Mouse (Mus musculus): Measurements from ENCODE around the gene Id2. TPM values are rescaled to one million over a fixed set of nuclear protein-coding genes. Genes with fewer than 3 reads are reported as not detected.
A peak's percentile ranks its signal among the peaks of the same experiment; 100 is the strongest.

The Id2 gene
- 68.1 TPM for polyA plus RNA-seq (2012; fragmentation: generic; extraction: Trizol)
- long read RNA-seq, experiment 1, transcript Id2-201 (3 exons, 1,270 nt) = major isoform, 62 of 68 reads
- long read RNA-seq, experiment 1, partial matches to known transcripts = 5 of 68 reads
- long read RNA-seq, experiment 1, other reads (novel, unspliced or antisense) = 0 of 68 reads
- long read RNA-seq, experiment 2, transcript Id2-201 (3 exons, 1,270 nt) = major isoform, 154 of 157 reads
- long read RNA-seq, experiment 2, partial matches to known transcripts = 0 of 157 reads
- long read RNA-seq, experiment 2, other reads (novel, unspliced or antisense) = 1 of 157 reads

- Histone ChIP-seq H3K4me3 (ENCODE audit: insufficient read depth, poor library complexity, severe bottlenecking) (peak within 1 kb of the TSS; percentile 80), H3K27me3 (ENCODE audit: control insufficient read depth, insufficient read depth, insufficient read length) (no peaks in the 10 kb centered on the region), H3K36me3 (ENCODE audit: control insufficient read depth, insufficient read depth) (peaks cover 18% of the 10 kb centered on the region), H3K79me2 (ENCODE audit: control insufficient read depth, insufficient read depth) (peaks cover 31% of the 10 kb centered on the region), H3ac (ENCODE audit: control insufficient read depth, insufficient read length, low read depth) (peak within 1 kb of the TSS; percentile 31), H3K79me3 (ENCODE audit: low read depth) (peaks cover 23% of the 10 kb centered on the region)
- TF ChIP-seq CTCF (IDR thresholded peaks at IDR 0.05; ENCODE audit: control insufficient read depth, insufficient read depth, insufficient read length) (no peak), CEBPB (IDR thresholded peaks at IDR 0.05; ENCODE audit: low read depth) (no peak), MAX (IDR thresholded peaks at IDR 0.05) (no peak), MYOD1 (IDR thresholded peaks at IDR 0.05; ENCODE audit: control insufficient read depth, insufficient read length, low read depth) (no peak)
Observed at GRCm38 (mm10) chr12:25097052-25097209, at the start of gene Id2. TSS of gene Id2 (minus strand) at chr12:25097140.

DNA sequence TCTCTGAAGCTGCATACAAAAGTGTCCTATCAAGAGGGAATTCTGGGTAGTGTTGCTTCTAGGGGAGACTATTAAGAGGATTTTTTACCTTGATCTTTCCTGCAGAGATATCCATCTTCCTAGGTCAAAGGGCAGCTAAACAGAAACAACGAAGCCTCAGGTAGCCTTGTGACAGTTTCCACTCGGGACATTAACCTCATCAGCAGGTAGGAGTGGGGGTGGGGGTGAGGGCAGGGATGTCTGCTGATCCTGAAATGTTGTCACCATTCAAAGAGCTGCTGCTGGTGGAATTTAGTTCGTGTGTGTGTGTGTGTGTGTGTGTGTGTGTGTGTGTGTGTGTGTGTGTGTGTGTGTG is 48.4 kb upstream of the Id2 start:
- TF ChIP-seq MAX (IDR thresholded peaks at IDR 0.05) (no peak), CTCF (IDR thresholded peaks at IDR 0.05; ENCODE audit: control insufficient read depth, insufficient read depth, insufficient read length) (no peak), FOSL1 (IDR thresholded peaks at IDR 0.05; ENCODE audit: insufficient read depth, low read length, poor library complexity, severe bottlenecking) (no peak), USF1 (IDR thresholded peaks at IDR 0.05; ENCODE audit: low read depth) (no peak), MYOG (IDR thresholded peaks at IDR 0.05; ENCODE audit: control insufficient read depth, extremely low read depth, insufficient read length) (no peak), CEBPB (IDR thresholded peaks at IDR 0.05; ENCODE audit: low read depth) (no peak), MYOD1 (IDR thresholded peaks at IDR 0.05; ENCODE audit: control insufficient read depth, insufficient read length, low read depth) (no peak)
- no peak overlapping the region for H3ac ChIP-seq (ENCODE audit: control insufficient read depth, insufficient read length, low read depth)
- H3K27me3 ChIP-seq (ENCODE audit: control insufficient read depth, insufficient read depth, insufficient read length) = no peaks in the 10 kb centered on the region
- no peaks in the 10 kb centered on the region for H3K36me3 ChIP-seq (ENCODE audit: control insufficient read depth, insufficient read depth)
- no peaks in the 10 kb centered on the region for H3K79me3 ChIP-seq (ENCODE audit: low read depth)
- no peak overlapping the region for H3K4me3 ChIP-seq (ENCODE audit: insufficient read depth, poor library complexity, severe bottlenecking)
- H3K79me2 ChIP-seq (ENCODE audit: control insufficient read depth, insufficient read depth) = no peaks in the 10 kb centered on the region

DNA sequence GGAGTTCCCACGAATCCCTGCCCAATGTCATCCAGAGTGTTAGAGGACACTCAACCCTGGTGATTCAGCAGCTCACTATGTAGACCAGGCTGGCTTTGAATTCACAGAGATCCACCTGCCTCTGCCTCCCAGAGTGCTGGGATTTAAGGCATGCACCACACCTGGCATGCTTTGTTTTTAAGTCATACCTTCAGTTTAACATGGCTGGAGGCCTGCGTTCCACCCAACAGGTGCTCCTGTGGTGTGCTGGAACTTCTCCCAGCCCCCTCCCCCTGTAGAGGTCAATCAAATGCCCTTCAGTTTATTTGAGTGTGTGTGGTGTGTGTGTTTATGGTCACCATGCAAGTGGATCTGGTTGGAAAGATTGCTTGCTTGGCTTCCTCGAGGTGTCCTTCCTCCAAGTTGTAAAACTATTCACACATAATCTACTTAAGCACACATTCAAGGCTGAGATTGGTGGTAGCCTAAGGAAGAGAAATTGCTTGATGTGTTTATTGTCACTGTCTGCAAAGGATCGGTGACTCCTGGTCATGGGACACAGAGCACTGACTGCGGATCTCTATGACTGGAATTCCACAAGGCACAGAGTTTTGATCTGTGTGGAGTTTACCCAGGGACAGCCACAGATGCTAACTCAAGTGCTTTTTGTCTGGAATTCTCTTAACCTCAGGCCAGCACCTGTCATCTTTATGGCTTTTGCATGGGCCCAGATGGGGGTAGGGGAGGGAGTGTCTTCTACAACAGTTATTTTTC is 47.8 kb upstream of the Id2 start:
- H3ac ChIP-seq (ENCODE audit: control insufficient read depth, insufficient read length, low read depth) = no peak overlapping the region
- H3K36me3 ChIP-seq (ENCODE audit: control insufficient read depth, insufficient read depth) = no peaks in the 10 kb centered on the region
- no peak overlapping the region for H3K4me3 ChIP-seq (ENCODE audit: insufficient read depth, poor library complexity, severe bottlenecking)
- no peaks in the 10 kb centered on the region for H3K27me3 ChIP-seq (ENCODE audit: control insufficient read depth, insufficient read depth, insufficient read length)
- H3K79me3 ChIP-seq (ENCODE audit: low read depth) = no peaks in the 10 kb centered on the region
- no peak for TF ChIP-seq CTCF (IDR thresholded peaks at IDR 0.05; ENCODE audit: control insufficient read depth, insufficient read depth, insufficient read length)
- TF ChIP-seq MYOG (IDR thresholded peaks at IDR 0.05; ENCODE audit: control insufficient read depth, extremely low read depth, insufficient read length) = no peak
- no peak for TF ChIP-seq FOSL1 (IDR thresholded peaks at IDR 0.05; ENCODE audit: insufficient read depth, low read length, poor library complexity, severe bottlenecking)
- TF ChIP-seq USF1 (IDR thresholded peaks at IDR 0.05; ENCODE audit: low read depth) = no peak
- TF ChIP-seq CEBPB (IDR thresholded peaks at IDR 0.05; ENCODE audit: low read depth) = no peak
- no peak for TF ChIP-seq MAX (IDR thresholded peaks at IDR 0.05)
- no peak for TF ChIP-seq MYOD1 (IDR thresholded peaks at IDR 0.05; ENCODE audit: control insufficient read depth, insufficient read length, low read depth)
- H3K79me2 ChIP-seq (ENCODE audit: control insufficient read depth, insufficient read depth) = no peaks in the 10 kb centered on the region

DNA sequence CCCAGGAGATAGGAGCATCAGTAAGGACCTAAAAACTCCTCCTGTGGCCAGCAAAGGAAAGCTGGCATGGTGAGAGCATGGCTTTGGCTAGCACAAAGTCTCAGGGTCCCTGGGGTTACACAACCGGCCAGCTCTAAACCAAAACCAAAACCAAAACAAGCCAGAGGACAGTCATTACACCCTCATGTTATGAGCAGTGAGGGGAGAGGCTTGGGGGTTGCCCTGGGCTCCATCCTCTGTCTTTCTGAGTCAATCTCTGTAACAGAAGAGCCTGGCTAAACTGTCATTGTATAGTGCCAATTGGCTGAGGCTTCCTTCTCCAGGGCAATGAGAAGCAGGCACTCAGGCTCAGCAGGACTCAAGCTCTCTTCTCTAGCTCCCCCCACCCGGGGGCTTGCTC is 46.6 kb upstream of the Id2 start:
- TF ChIP-seq FOSL1 (IDR thresholded peaks at IDR 0.05; ENCODE audit: insufficient read depth, low read length, poor library complexity, severe bottlenecking) = no peak
- TF ChIP-seq USF1 (IDR thresholded peaks at IDR 0.05; ENCODE audit: low read depth) = no peak
- TF ChIP-seq MYOD1 (IDR thresholded peaks at IDR 0.05; ENCODE audit: control insufficient read depth, insufficient read length, low read depth) = no peak
- TF ChIP-seq CTCF (IDR thresholded peaks at IDR 0.05; ENCODE audit: control insufficient read depth, insufficient read depth, insufficient read length) = no peak
- TF ChIP-seq MYOG (IDR thresholded peaks at IDR 0.05; ENCODE audit: control insufficient read depth, extremely low read depth, insufficient read length) = no peak
- no peak for TF ChIP-seq MAX (IDR thresholded peaks at IDR 0.05)
- no peak for TF ChIP-seq CEBPB (IDR thresholded peaks at IDR 0.05; ENCODE audit: low read depth)
- Histone ChIP-seq H3K36me3 (ENCODE audit: control insufficient read depth, insufficient read depth) (no peaks in the 10 kb centered on the region), H3K79me2 (ENCODE audit: control insufficient read depth, insufficient read depth) (no peaks in the 10 kb centered on the region), H3K79me3 (ENCODE audit: low read depth) (no peaks in the 10 kb centered on the region), H3K4me3 (ENCODE audit: insufficient read depth, poor library complexity, severe bottlenecking) (no peak overlapping the region), H3ac (ENCODE audit: control insufficient read depth, insufficient read length, low read depth) (no peak overlapping the region), H3K27me3 (ENCODE audit: control insufficient read depth, insufficient read depth, insufficient read length) (no peaks in the 10 kb centered on the region)

DNA sequence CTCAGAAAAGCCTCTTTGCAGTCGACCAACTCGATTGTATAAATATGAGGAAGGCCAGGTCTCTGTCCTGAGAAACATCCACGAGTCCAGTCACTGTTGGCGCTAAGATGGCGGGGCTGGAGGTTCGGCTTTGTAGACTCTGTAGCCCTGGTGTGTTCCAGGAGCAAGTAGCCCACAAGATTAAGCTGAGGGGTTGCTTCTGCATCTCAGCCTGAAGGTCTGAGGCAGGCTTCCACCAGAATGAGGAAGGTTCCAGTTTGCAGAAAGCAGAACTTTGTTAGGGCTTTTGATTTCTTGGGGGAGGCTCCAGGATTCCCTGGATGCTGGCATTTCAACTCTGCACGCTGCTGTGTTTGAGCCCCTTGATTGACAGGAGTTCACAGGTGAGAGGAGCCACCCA is 45.3 kb upstream of the Id2 start:
- Histone ChIP-seq H3K27me3 (ENCODE audit: control insufficient read depth, insufficient read depth, insufficient read length) (no peaks in the 10 kb centered on the region), H3K79me3 (ENCODE audit: low read depth) (no peaks in the 10 kb centered on the region), H3K4me3 (ENCODE audit: insufficient read depth, poor library complexity, severe bottlenecking) (no peak overlapping the region), H3ac (ENCODE audit: control insufficient read depth, insufficient read length, low read depth) (no peak overlapping the region), H3K36me3 (ENCODE audit: control insufficient read depth, insufficient read depth) (no peaks in the 10 kb centered on the region), H3K79me2 (ENCODE audit: control insufficient read depth, insufficient read depth) (no peaks in the 10 kb centered on the region)
- no peak for TF ChIP-seq MAX (IDR thresholded peaks at IDR 0.05)

DNA sequence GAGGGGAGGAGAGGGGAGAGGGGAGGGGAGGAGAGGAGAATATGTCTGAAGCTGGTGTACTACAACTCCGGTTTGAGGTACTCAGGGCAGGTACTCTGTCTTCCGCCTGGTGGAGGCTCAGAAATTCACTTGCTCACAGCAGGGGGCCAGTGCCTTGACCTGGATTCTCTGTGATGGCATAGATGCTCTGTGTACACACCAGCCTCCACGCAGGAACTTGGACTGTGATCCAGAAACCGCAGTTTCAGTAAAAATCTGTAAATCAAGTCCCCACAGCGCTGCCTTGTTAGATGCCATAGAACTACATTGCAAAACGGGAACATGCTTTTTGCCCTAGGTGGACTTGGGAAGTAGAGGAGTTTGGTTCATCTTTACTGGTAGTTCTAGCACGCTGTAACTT is 44.4 kb upstream of the Id2 start:
- H3K79me3 ChIP-seq (ENCODE audit: low read depth) = no peaks in the 10 kb centered on the region

More for the DNA sequence above, 44.4 kb upstream of the Id2 start:
- Histone ChIP-seq H3K4me3 (ENCODE audit: insufficient read depth, poor library complexity, severe bottlenecking) (no peak overlapping the region), H3K36me3 (ENCODE audit: control insufficient read depth, insufficient read depth) (no peaks in the 10 kb centered on the region), H3ac (ENCODE audit: control insufficient read depth, insufficient read length, low read depth) (no peak overlapping the region), H3K27me3 (ENCODE audit: control insufficient read depth, insufficient read depth, insufficient read length) (no peaks in the 10 kb centered on the region), H3K79me2 (ENCODE audit: control insufficient read depth, insufficient read depth) (no peaks in the 10 kb centered on the region)
- no peak for TF ChIP-seq MYOG (IDR thresholded peaks at IDR 0.05; ENCODE audit: control insufficient read depth, extremely low read depth, insufficient read length)
- no peak for TF ChIP-seq MAX (IDR thresholded peaks at IDR 0.05)
- TF ChIP-seq USF1 (IDR thresholded peaks at IDR 0.05; ENCODE audit: low read depth) = no peak
- no peak for TF ChIP-seq CTCF (IDR thresholded peaks at IDR 0.05; ENCODE audit: control insufficient read depth, insufficient read depth, insufficient read length)
- no peak for TF ChIP-seq FOSL1 (IDR thresholded peaks at IDR 0.05; ENCODE audit: insufficient read depth, low read length, poor library complexity, severe bottlenecking)
- TF ChIP-seq CEBPB (IDR thresholded peaks at IDR 0.05; ENCODE audit: low read depth) = no peak
- no peak for TF ChIP-seq MYOD1 (IDR thresholded peaks at IDR 0.05; ENCODE audit: control insufficient read depth, insufficient read length, low read depth)

Data from C2C12 (cell line).